Mouse (Mus musculus) natural killer cell, adult 2 months (primary cell): Measurements from ENCODE around the gene Pabpc6.

Source experiments
- DNase-seq, 2 experiments: peaks; one replicate each; pipeline ENCODE4 v3.0.0; 2022; ENCODE audit warnings: low spot score in 2 of 2

Pabpc6 gene

GRCm38 (mm10) chr17:9669283-9669905 is at the start of gene Pabpc6:
TSS of gene Pabpc6 (minus strand) at chr17:9669717.
- DNase-seq, result no peak

GRCm38 (mm10) chr17:9710910-9711309 is 41.4 kb upstream of the Pabpc6 start:
- no peak for DNase-seq

GRCm38 (mm10) chr17:9708888-9709287 is 39.4 kb upstream of the Pabpc6 start:
- no peak for DNase-seq

- DNase-seq, result no peak
Observed at GRCm38 (mm10) chr17:9707356-9707755, 37.8 kb upstream of the Pabpc6 start.

- DNase-seq, result no peak
Observed at GRCm38 (mm10) chr17:9697763-9698162, 28.2 kb upstream of the Pabpc6 start.

GRCm38 (mm10) chr17:9691251-9691650 is 21.7 kb upstream of the Pabpc6 start:
- DNase-seq, result no peak

GRCm38 (mm10) chr17:9683539-9684155 is 14.1 kb upstream of the Pabpc6 start:
- DNase-seq, result no peak

GRCm38 (mm10) chr17:9680741-9681140 is 11.2 kb upstream of the Pabpc6 start:
- no peak for DNase-seq

GRCm38 (mm10) chr17:9675175-9675789 is 5.8 kb upstream of the Pabpc6 start:
- no peak for DNase-seq

- no peak for DNase-seq
Observed at GRCm38 (mm10) chr17:9667955-9668354, 1.6 kb downstream of the Pabpc6 start.

GRCm38 (mm10) chr17:9658651-9659050 is 10.9 kb downstream of the Pabpc6 start:
- DNase-seq, result no peak

- no peak for DNase-seq
Observed at GRCm38 (mm10) chr17:9654155-9654554, 15.4 kb downstream of the Pabpc6 start.

GRCm38 (mm10) chr17:9647644-9648043 is 21.9 kb downstream of the Pabpc6 start:
- DNase-seq, result no peak

GRCm38 (mm10) chr17:9643657-9644180 is 25.8 kb downstream of the Pabpc6 start:
- DNase-seq, result no peak

GRCm38 (mm10) chr17:9637011-9637410 is 32.5 kb downstream of the Pabpc6 start:
- DNase-seq, result no peak

GRCm38 (mm10) chr17:9632579-9633252 is 36.8 kb downstream of the Pabpc6 start:
- no peak for DNase-seq

GRCm38 (mm10) chr17:9632140-9632539 is 37.4 kb downstream of the Pabpc6 start:
- no peak for DNase-seq

- DNase-seq, result no peak
Observed at GRCm38 (mm10) chr17:9631081-9631480, 38.4 kb downstream of the Pabpc6 start.

GRCm38 (mm10) chr17:9627011-9627410 is 42.5 kb downstream of the Pabpc6 start:
- DNase-seq, result no peak
